Mouse (Mus musculus) intestine, postnatal 0 days (tissue): ENCODE measurements around the gene Ropn1. TPM values are rescaled to one million over a fixed set of nuclear protein-coding genes. Genes with fewer than 3 reads are reported as not detected.

ENCODE experiments used
- ATAC-seq: fragments of 200-750 bp; cut with Nextera tagmentation; 2 replicates; pipeline ENCODE4 v1.8.0; 2017; ENCODE audit warnings: mild to moderate bottlenecking, moderate TSS enrichment, moderate library complexity
- H3K27ac ChIP-seq: fragments of 300-500 bp; sonication (generic); 2 replicates; pipeline ENCODE4 v1.5.1; 2014; ENCODE audit warnings: mild to moderate bottlenecking, low read depth, low read length, moderate library complexity
- H3K27me3 ChIP-seq: fragments of 300-500 bp; sonication (generic); replicated peaks from 2 replicates; pipeline ENCODE4 v1.6.1; 2014; ENCODE audit warnings: low read length, mixed read lengths; ENCODE audit not compliant: control insufficient read depth, insufficient read depth
- H3K36me3 ChIP-seq: fragments of 300-500 bp; sonication (generic); 2 replicates; pipeline ENCODE4 v1.6.1; 2014; ENCODE audit warnings: mild to moderate bottlenecking, moderate library complexity; ENCODE audit not compliant: control insufficient read depth, insufficient read depth
- H3K4me1 ChIP-seq: fragments of 300-500 bp; sonication (generic); replicated peaks from 2 replicates; pipeline ENCODE4 v1.6.1; 2014; ENCODE audit warnings: antibody characterized with exemption, low read length, mixed read lengths; ENCODE audit not compliant: control insufficient read depth, insufficient read depth
- H3K4me2 ChIP-seq: fragments of 300-500 bp; sonication (generic); replicated peaks from 2 replicates; pipeline ENCODE4 v1.6.1; 2014; ENCODE audit warnings: low read depth, mild to moderate bottlenecking, moderate library complexity
- H3K4me3 ChIP-seq: fragments of 300-500 bp; sonication (generic); 2 replicates; pipeline ENCODE4 v1.5.1; 2014; ENCODE audit warnings: low read depth, low read length
- H3K9ac ChIP-seq: fragments of 300-500 bp; sonication (generic); 2 replicates; pipeline ENCODE4 v1.6.1; 2014; ENCODE audit warnings: mild to moderate bottlenecking, low read depth, low read length
- H3K9me3 ChIP-seq: fragments of 300-500 bp; sonication (generic); 2 replicates; pipeline ENCODE4 v1.6.1; 2016; ENCODE audit warnings: mixed run types; ENCODE audit not compliant: control insufficient read depth
- CTCF ChIP-seq: sonication (generic); IDR thresholded peaks from 2 replicates; pipeline ENCODE4 v1.5.1; 2016; ENCODE audit warnings: low read depth, mild to moderate bottlenecking, control low read depth, antibody characterized with exemption, moderate library complexity
- WGBS: fragments of 180-500 bp; shearing (Covaris S2); extraction: QIAGEN DNeasy Blood & Tissue Kit; methylation state at CpG from one replicate; pipeline ENCODE4 v1.1.7; 2014; 5-methylcytosine and 5-hydroxymethylcytosine counted together
- polyA plus RNA-seq: library from polyadenylated mRNA; unstranded; fragments of >200 nt; fragmentation: Nextera tagmentation; extraction: Ambion mirVana; gene quantifications from 2 replicates; pipeline ENCODE4 v1.2.1, GENCODE M21; 2015

The Ropn1 gene
- polyA plus RNA-seq, 1 experiment from 2014 or later = not detected

- no peak for ATAC-seq
- Histone ChIP-seq H3K4me2 (peak overlapping the region; percentile 64), H3K9me3 (no peaks in the 10 kb centered on the region), H3K9ac (no peak overlapping the region), H3K4me1 (no peaks in the 10 kb centered on the region; the same call in 1 of the 2 replicates), H3K27me3 (no peaks in the 10 kb centered on the region), H3K27ac (no peak overlapping the region), H3K36me3 (no peaks in the 10 kb centered on the region), H3K4me3 (no peak overlapping the region)
- TF ChIP-seq CTCF = no peak
- WGBS = 36% methylated on average over 11 of the region's 11 CpGs
These were observed 8.7 kb downstream of the Ropn1 start for GRCm38 (mm10) chr16:34658388-34658787.

DNA sequence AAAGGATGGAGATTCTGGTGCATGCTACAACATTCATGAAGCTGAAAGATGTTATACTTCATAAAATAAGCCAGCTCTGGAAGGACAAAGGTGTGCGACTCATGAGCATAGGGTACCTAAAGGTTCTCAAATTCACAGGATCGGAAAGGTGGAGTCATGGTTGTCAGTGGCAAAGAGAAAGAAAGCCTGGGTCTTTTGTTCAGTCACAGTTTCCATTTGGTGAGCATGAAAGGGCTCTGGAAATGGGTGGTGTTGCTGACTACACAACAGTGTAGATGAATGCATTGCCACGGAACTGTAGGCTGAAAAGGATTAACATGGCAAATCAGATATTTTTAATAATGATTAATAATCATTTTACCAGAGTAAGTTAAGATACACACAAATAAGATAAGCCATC, 14.8 kb downstream of the Ropn1 start:
- H3K27ac ChIP-seq = no peak overlapping the region
- H3K36me3 ChIP-seq = no peaks in the 10 kb centered on the region
- no peaks in the 10 kb centered on the region for H3K4me1 ChIP-seq
- peaks cover 9% of the 10 kb centered on the region; the same call in 1 of the 2 replicates for H3K27me3 ChIP-seq
- no peak for ATAC-seq
- H3K4me2 ChIP-seq = no peak overlapping the region
- no peak for TF ChIP-seq CTCF
- H3K4me3 ChIP-seq = no peak overlapping the region
- no peak overlapping the region for H3K9ac ChIP-seq
- H3K9me3 ChIP-seq = no peaks in the 10 kb centered on the region
- WGBS = 84% methylated on average over 3 of the region's 3 CpGs

DNA sequence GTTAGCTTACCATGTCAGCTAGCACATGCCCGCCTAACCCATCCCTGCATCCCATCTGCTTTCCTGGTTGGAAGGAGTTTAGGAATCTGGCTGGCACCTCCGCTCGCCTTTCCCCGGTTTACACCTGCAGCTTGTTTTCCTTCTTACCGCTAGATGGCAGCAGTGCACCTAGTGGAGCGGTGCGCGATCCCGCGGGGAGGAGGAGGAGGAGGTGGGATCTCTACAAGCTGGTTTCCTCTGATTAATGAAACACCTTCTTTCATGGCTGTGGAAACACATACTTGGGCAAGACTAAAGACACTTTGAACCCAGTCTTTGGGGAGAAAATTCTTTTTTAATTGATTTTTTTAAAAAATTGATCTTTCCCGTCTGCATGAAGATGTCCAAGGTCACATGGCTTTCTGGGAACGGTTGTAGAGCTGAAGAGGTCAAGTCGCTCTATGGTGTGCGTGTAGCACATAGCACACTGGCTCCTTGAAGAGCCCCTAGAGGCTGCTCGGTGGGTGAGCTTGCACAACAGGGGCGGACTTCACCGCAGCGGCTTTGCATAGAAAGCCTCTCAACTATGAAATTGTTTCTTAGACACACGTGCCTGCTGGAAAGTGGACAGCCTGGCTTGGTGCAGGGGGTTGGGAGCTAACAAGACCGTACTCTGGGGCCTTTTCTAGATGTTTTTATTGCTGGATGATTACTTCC, 17.5 kb downstream of the Ropn1 start:
- no peak overlapping the region for H3K4me3 ChIP-seq
- H3K4me2 ChIP-seq = peak overlapping the region; percentile 57
- H3K9ac ChIP-seq = no peak overlapping the region
- WGBS = 6% methylated on average over 20 of the region's 20 CpGs
- H3K27ac ChIP-seq = no peak overlapping the region
- H3K27me3 ChIP-seq = peaks cover 9% of the 10 kb centered on the region; the same call in 1 of the 2 replicates
- ATAC-seq = no peak
- H3K36me3 ChIP-seq = no peaks in the 10 kb centered on the region
- H3K9me3 ChIP-seq = no peaks in the 10 kb centered on the region
- no peaks in the 10 kb centered on the region for H3K4me1 ChIP-seq
- TF ChIP-seq CTCF = peak; percentile 98

- Histone ChIP-seq H3K27ac (no peak overlapping the region), H3K9ac (no peak overlapping the region), H3K27me3 (peaks cover 9% of the 10 kb centered on the region; the same call in 1 of the 2 replicates), H3K36me3 (no peaks in the 10 kb centered on the region), H3K4me1 (no peaks in the 10 kb centered on the region), H3K9me3 (no peaks in the 10 kb centered on the region), H3K4me2 (no peak overlapping the region), H3K4me3 (no peak overlapping the region)
- 70% methylated on average over 9 of the region's 9 CpGs for WGBS
- no peak for ATAC-seq
- TF ChIP-seq CTCF = no peak
These were observed 18.6 kb downstream of the Ropn1 start for GRCm38 (mm10) chr16:34668341-34668740.

- Histone ChIP-seq H3K4me2 (no peak overlapping the region), H3K9ac (no peak overlapping the region), H3K4me1 (no peaks in the 10 kb centered on the region), H3K27me3 (peaks cover under 1% of the 10 kb centered on the region; the same call in 1 of the 2 replicates), H3K27ac (no peak overlapping the region), H3K4me3 (no peak overlapping the region), H3K36me3 (no peaks in the 10 kb centered on the region), H3K9me3 (no peaks in the 10 kb centered on the region)
- ATAC-seq = no peak
- TF ChIP-seq CTCF = no peak
- 66% methylated on average over 7 of the region's 7 CpGs for WGBS
These were observed 22.2 kb downstream of the Ropn1 start for GRCm38 (mm10) chr16:34671966-34672365.

DNA sequence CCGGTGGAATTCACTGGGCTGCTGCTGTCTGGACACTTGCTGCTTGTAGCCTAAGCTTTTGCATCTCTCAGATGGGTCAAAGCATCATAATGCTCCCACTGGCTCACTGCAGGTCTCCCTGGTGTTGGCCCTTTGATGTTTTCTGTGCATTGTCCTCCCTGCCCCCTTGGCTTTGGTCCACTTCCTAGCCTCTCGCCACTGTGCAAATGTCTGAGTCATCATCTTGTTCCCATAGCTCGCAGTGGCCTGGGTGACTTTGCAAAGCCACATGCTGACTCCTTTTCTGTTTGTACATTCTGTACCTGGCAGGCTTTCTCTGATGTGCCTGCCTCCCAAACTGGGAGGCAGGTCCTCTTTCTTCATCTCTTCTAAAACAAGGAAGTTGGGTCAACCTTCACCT, 23.1 kb downstream of the Ropn1 start:
- WGBS = 63% methylated on average over 3 of the region's 3 CpGs
- TF ChIP-seq CTCF = no peak
- H3K27me3 ChIP-seq = no peaks in the 10 kb centered on the region; the same call in 1 of the 2 replicates
- no peaks in the 10 kb centered on the region for H3K4me1 ChIP-seq
- no peak overlapping the region for H3K4me2 ChIP-seq
- H3K27ac ChIP-seq = no peak overlapping the region
- H3K9ac ChIP-seq = no peak overlapping the region
- H3K36me3 ChIP-seq = no peaks in the 10 kb centered on the region
- ATAC-seq = no peak
- H3K9me3 ChIP-seq = no peaks in the 10 kb centered on the region
- no peak overlapping the region for H3K4me3 ChIP-seq
